Mouse (Mus musculus): Measurements from ENCODE around the gene Psg16. TPM values are rescaled to one million over a fixed set of nuclear protein-coding genes. Genes with fewer than 3 reads are reported as not detected.

The Psg16 gene
- polyA plus RNA-seq, 1 experiment from 2014 or later: 0.12 TPM

- no peak overlapping the region for H3K9ac ChIP-seq (ENCODE audit: low read length)
- ATAC-seq (ENCODE audit: low FRiP score, low TSS enrichment): no peak
- no peaks in the 10 kb centered on the region for H3K4me1 ChIP-seq (replicated peaks; ENCODE audit: control insufficient read depth, insufficient read depth)
- TF ChIP-seq CTCF (IDR thresholded peaks at IDR 0.05; ENCODE audit: low read depth) (no peak), EP300 (optimal IDR thresholded peaks at IDR 0.05) (no peak)
- H3K36me3 ChIP-seq (ENCODE audit: control insufficient read depth, insufficient read depth, low read length): no peaks in the 10 kb centered on the region
- H3K27me3 ChIP-seq (ENCODE audit: control insufficient read depth, insufficient read depth, low read length): no peaks in the 10 kb centered on the region
- H3K4me3 ChIP-seq (ENCODE audit: low read depth, low read length): no peak overlapping the region
- no peak overlapping the region for H3K4me2 ChIP-seq (replicated peaks; ENCODE audit: low read depth)
- WGBS: 62% methylated on average over 1 of the region's 1 CpGs
- no peak for DNase-seq (ENCODE audit: low spot score)
- H3K27ac ChIP-seq (replicated peaks): no peak overlapping the region
- H3K9me3 ChIP-seq (ENCODE audit: control insufficient read depth, low read length): no peaks in the 10 kb centered on the region
Measured at GRCm38 (mm10) chr7:17135307-17135706, 61.5 kb downstream of the Psg16 start.

GRCm38 (mm10) chr7:17149931-17150330, 76.1 kb downstream of the Psg16 start, which contains the start of gene Ceacam3:
Ceacam3 (plus strand) TSS chr7:17150282.
- TF ChIP-seq CTCF (IDR thresholded peaks at IDR 0.05; ENCODE audit: low read depth): no peak
- TF ChIP-seq EP300 (optimal IDR thresholded peaks at IDR 0.05): no peak
- ATAC-seq (ENCODE audit: low FRiP score, low TSS enrichment) (no peak), DNase-seq (ENCODE audit: low spot score) (no peak)
- H3K36me3 ChIP-seq (ENCODE audit: control insufficient read depth, insufficient read depth, low read length): no peaks in the 10 kb centered on the region
- H3K4me1 ChIP-seq (replicated peaks; ENCODE audit: control insufficient read depth, insufficient read depth): no peaks in the 10 kb centered on the region
- 87% methylated on average over 2 of the region's 2 CpGs for WGBS
- no peak within 1 kb of the TSS for H3K9ac ChIP-seq (ENCODE audit: low read length)
- no peaks in the 10 kb centered on the region for H3K27me3 ChIP-seq (ENCODE audit: control insufficient read depth, insufficient read depth, low read length)
- H3K27ac ChIP-seq (replicated peaks): no peak within 1 kb of the TSS
- no peak within 1 kb of the TSS for H3K4me3 ChIP-seq (ENCODE audit: low read depth, low read length)
- H3K9me3 ChIP-seq (ENCODE audit: control insufficient read depth, low read length): no peaks in the 10 kb centered on the region
- no peak within 1 kb of the TSS for H3K4me2 ChIP-seq (replicated peaks; ENCODE audit: low read depth)

- no peak overlapping the region for H3K4me2 ChIP-seq (replicated peaks; ENCODE audit: low read depth)
- WGBS: 29% methylated on average over 2 of the region's 2 CpGs
- H3K4me3 ChIP-seq (ENCODE audit: low read depth, low read length): no peak overlapping the region
- no peak for ATAC-seq (ENCODE audit: low FRiP score, low TSS enrichment)
- H3K9me3 ChIP-seq (ENCODE audit: control insufficient read depth, low read length): no peaks in the 10 kb centered on the region
- TF ChIP-seq CTCF (IDR thresholded peaks at IDR 0.05; ENCODE audit: low read depth) (peak; percentile 68), EP300 (optimal IDR thresholded peaks at IDR 0.05) (no peak)
- no peaks in the 10 kb centered on the region for H3K27me3 ChIP-seq (ENCODE audit: control insufficient read depth, insufficient read depth, low read length)
- DNase-seq (ENCODE audit: low spot score): peak; percentile 51
- no peaks in the 10 kb centered on the region for H3K4me1 ChIP-seq (replicated peaks; ENCODE audit: control insufficient read depth, insufficient read depth)
- no peak overlapping the region for H3K27ac ChIP-seq (replicated peaks)
- H3K36me3 ChIP-seq (ENCODE audit: control insufficient read depth, insufficient read depth, low read length): no peaks in the 10 kb centered on the region
- no peak overlapping the region for H3K9ac ChIP-seq (ENCODE audit: low read length)
Measured at GRCm38 (mm10) chr7:17155634-17156033, 81.8 kb downstream of the Psg16 start.

- H3K9me3 ChIP-seq (ENCODE audit: control insufficient read depth, low read length): no peaks in the 10 kb centered on the region
- H3K4me2 ChIP-seq (replicated peaks; ENCODE audit: low read depth): no peak overlapping the region
- H3K9ac ChIP-seq (ENCODE audit: low read length): no peak overlapping the region
- H3K4me3 ChIP-seq (ENCODE audit: low read depth, low read length): no peak overlapping the region
- H3K36me3 ChIP-seq (ENCODE audit: control insufficient read depth, insufficient read depth, low read length): no peaks in the 10 kb centered on the region
- DNase-seq (ENCODE audit: low spot score): no peak
- no peaks in the 10 kb centered on the region for H3K27me3 ChIP-seq (ENCODE audit: control insufficient read depth, insufficient read depth, low read length)
- no peak for ATAC-seq (ENCODE audit: low FRiP score, low TSS enrichment)
- 62% methylated on average over 3 of the region's 3 CpGs for WGBS
- H3K4me1 ChIP-seq (replicated peaks; ENCODE audit: control insufficient read depth, insufficient read depth): no peaks in the 10 kb centered on the region
- no peak overlapping the region for H3K27ac ChIP-seq (replicated peaks)
- TF ChIP-seq CTCF (IDR thresholded peaks at IDR 0.05; ENCODE audit: low read depth) (no peak), EP300 (optimal IDR thresholded peaks at IDR 0.05) (no peak)
Measured at GRCm38 (mm10) chr7:17156885-17157677, 83.2 kb downstream of the Psg16 start.

DNA sequence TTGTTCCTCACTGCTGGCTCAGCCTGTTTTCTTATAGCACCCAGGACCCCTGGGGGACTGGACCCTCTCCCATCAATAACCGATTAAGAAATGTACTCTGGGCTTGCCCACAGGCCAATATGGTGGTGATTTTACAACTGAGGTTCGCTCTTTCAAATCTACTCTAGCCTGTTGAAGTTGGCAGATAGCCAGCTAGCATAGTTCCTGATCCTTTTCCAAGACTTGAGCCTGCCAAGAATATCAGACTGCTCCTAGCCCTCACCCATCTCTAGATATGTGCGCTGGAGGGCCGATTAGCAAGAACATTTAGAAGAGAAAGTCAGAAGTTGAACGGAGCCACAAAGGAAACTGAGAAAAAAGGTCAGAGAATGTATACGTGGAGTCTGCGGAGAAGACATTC, 85.2 kb downstream of the Psg16 start:
- Histone ChIP-seq H3K4me2 (replicated peaks; ENCODE audit: low read depth) (no peak overlapping the region), H3K27ac (replicated peaks) (no peak overlapping the region), H3K9me3 (ENCODE audit: control insufficient read depth, low read length) (no peaks in the 10 kb centered on the region), H3K9ac (ENCODE audit: low read length) (no peak overlapping the region), H3K27me3 (ENCODE audit: control insufficient read depth, insufficient read depth, low read length) (no peaks in the 10 kb centered on the region), H3K4me3 (ENCODE audit: low read depth, low read length) (no peak overlapping the region), H3K4me1 (replicated peaks; ENCODE audit: control insufficient read depth, insufficient read depth) (no peaks in the 10 kb centered on the region), H3K36me3 (ENCODE audit: control insufficient read depth, insufficient read depth, low read length) (no peaks in the 10 kb centered on the region)
- DNase-seq (ENCODE audit: low spot score) (no peak), ATAC-seq (ENCODE audit: low FRiP score, low TSS enrichment) (no peak)
- WGBS: 72% methylated on average over 7 of the region's 7 CpGs
- no peak for TF ChIP-seq EP300 (optimal IDR thresholded peaks at IDR 0.05)
- TF ChIP-seq CTCF (IDR thresholded peaks at IDR 0.05; ENCODE audit: low read depth): no peak

GRCm38 (mm10) chr7:17171827-17172226, 98.0 kb downstream of the Psg16 start:
- Histone ChIP-seq H3K4me3 (ENCODE audit: low read depth, low read length) (no peak overlapping the region), H3K9ac (ENCODE audit: low read length) (no peak overlapping the region), H3K36me3 (ENCODE audit: control insufficient read depth, insufficient read depth, low read length) (no peaks in the 10 kb centered on the region), H3K4me2 (replicated peaks; ENCODE audit: low read depth) (no peak overlapping the region), H3K27me3 (ENCODE audit: control insufficient read depth, insufficient read depth, low read length) (no peaks in the 10 kb centered on the region), H3K27ac (replicated peaks) (no peak overlapping the region), H3K4me1 (replicated peaks; ENCODE audit: control insufficient read depth, insufficient read depth) (no peaks in the 10 kb centered on the region), H3K9me3 (ENCODE audit: control insufficient read depth, low read length) (no peaks in the 10 kb centered on the region)
- DNase-seq (ENCODE audit: low spot score) (no peak), ATAC-seq (ENCODE audit: low FRiP score, low TSS enrichment) (no peak)
- WGBS: 84% methylated on average over 4 of the region's 4 CpGs
- TF ChIP-seq EP300 (optimal IDR thresholded peaks at IDR 0.05) (no peak), CTCF (IDR thresholded peaks at IDR 0.05; ENCODE audit: low read depth) (no peak)

Other genes with a start within 250 kb of the Psg16 start
- gene Prkd2, start 231.1 kb upstream of the Psg16 start, polyA plus RNA-seq (2015; fragmentation: Nextera tagmentation; extraction: Ambion mirVana): 7.5 and 8.8 TPM in 2 replicates
- gene Dact3, start 198.7 kb upstream of the Psg16 start, polyA plus RNA-seq (2015; fragmentation: Nextera tagmentation; extraction: Ambion mirVana): 3.5 and 5.1 TPM in 2 replicates
- 7.3 and 7.4 TPM in 2 replicates for gene Gng8, start 182.3 kb upstream of the Psg16 start, polyA plus RNA-seq (2015; fragmentation: Nextera tagmentation; extraction: Ambion mirVana)
- 1.5 and 1.6 TPM in 2 replicates for gene Ptgir, start 167.6 kb upstream of the Psg16 start, polyA plus RNA-seq (2015; fragmentation: Nextera tagmentation; extraction: Ambion mirVana)
- 49.1 and 58.7 TPM in 2 replicates for gene Calm3, start 149.9 kb upstream of the Psg16 start, polyA plus RNA-seq (2015; fragmentation: Nextera tagmentation; extraction: Ambion mirVana)
- 4.7 and 4.8 TPM in 2 replicates for gene Pnmal2, start 129.4 kb upstream of the Psg16 start, polyA plus RNA-seq (2015; fragmentation: Nextera tagmentation; extraction: Ambion mirVana)
- gene Pnmal1, start 114.4 kb upstream of the Psg16 start, polyA plus RNA-seq (2015; fragmentation: Nextera tagmentation; extraction: Ambion mirVana): 1.7 and 1.8 TPM in 2 replicates
- gene Gm42372, start 91.0 kb upstream of the Psg16 start, polyA plus RNA-seq (2015; fragmentation: Nextera tagmentation; extraction: Ambion mirVana): 0.15 and 0.16 TPM in 2 replicates
- 4.7 and 6.7 TPM in 2 replicates for gene Ccdc8, start 81.3 kb upstream of the Psg16 start, polyA plus RNA-seq (2015; fragmentation: Nextera tagmentation; extraction: Ambion mirVana)
- gene Ppp5c, start 46.1 kb upstream of the Psg16 start, polyA plus RNA-seq (2015; fragmentation: Nextera tagmentation; extraction: Ambion mirVana): 51.6 and 57.5 TPM in 2 replicates
- gene Hif3a, start 11.6 kb upstream of the Psg16 start, polyA plus RNA-seq (2015; fragmentation: Nextera tagmentation; extraction: Ambion mirVana): 3.4 and 4.0 TPM in 2 replicates
- gene Ceacam3, start 76.2 kb downstream of the Psg16 start, polyA plus RNA-seq (2015; fragmentation: Nextera tagmentation; extraction: Ambion mirVana): not detected in 2 replicates
- gene Psg29, start 129.4 kb downstream of the Psg16 start, polyA plus RNA-seq (2015; fragmentation: Nextera tagmentation; extraction: Ambion mirVana): not detected in 2 replicates

Measured in stomach, postnatal 0 days (tissue).